Mouse (Mus musculus) forebrain, embryonic 10.5 days (tissue): ENCODE data around the gene Kif22. TPM values are rescaled to one million over a fixed set of nuclear protein-coding genes. Genes with fewer than 3 reads are reported as not detected.

Experiments
- DNase-seq: peaks from one replicate; pipeline ENCODE4 v3.0.0-alpha.2; 2017; ENCODE audit warnings: low spot score; ENCODE audit errors: extremely low spot score
- H3K27ac ChIP-seq: fragments of 300-500 bp; sonication (generic); 2 replicates; pipeline ENCODE4 v1.5.1; 2016; ENCODE audit warnings: mild to moderate bottlenecking
- H3K27me3 ChIP-seq: fragments of 300-500 bp; sonication (generic); 2 replicates; pipeline ENCODE4 v1.6.1; 2016; ENCODE audit warnings: mild to moderate bottlenecking; ENCODE audit not compliant: poor library complexity, severe bottlenecking
- H3K36me3 ChIP-seq: fragments of 300-500 bp; sonication (generic); replicated peaks from 2 replicates; pipeline ENCODE4 v1.6.1; 2016; ENCODE audit warnings: mild to moderate bottlenecking, moderate library complexity
- H3K4me1 ChIP-seq: fragments of 300-500 bp; sonication (generic); 2 replicates; pipeline ENCODE4 v1.6.1; 2016
- H3K4me3 ChIP-seq: fragments of 300-500 bp; sonication (generic); 2 replicates; pipeline ENCODE4 v1.5.1; 2016; ENCODE audit warnings: mild to moderate bottlenecking, moderate library complexity
- H3K9me3 ChIP-seq: fragments of 300-500 bp; sonication (generic); 2 replicates; pipeline ENCODE4 v1.6.1; 2016; ENCODE audit warnings: mild to moderate bottlenecking, moderate library complexity
- WGBS: fragments of 180-500 bp; shearing (Covaris S2); methylation state at CpG from one replicate; pipeline ENCODE4 v1.1.7; 2016; 5-methylcytosine and 5-hydroxymethylcytosine counted together
- microRNA-seq: library from miRNA; unstranded; fragments of <30 nt; microRNA quantifications from one replicate; pipeline ENCODE4, GENCODE M21; 2017
- polyA plus RNA-seq: library from polyadenylated mRNA; unstranded; fragments of >200 nt; fragmentation: Nextera tagmentation; extraction: Ambion mirVana; gene quantifications from 2 replicates; pipeline ENCODE4 v1.2.1, GENCODE M21; 2016

Gene Kif22
- polyA plus RNA-seq, 1 experiment from 2014 or later: 226 TPM

GRCm38 (mm10) chr7:126984667-126985444 is 57.4 kb downstream of the Kif22 start:
- H3K4me1 ChIP-seq: 0 out of 2 replicates have a peak, but pooled peaks cover 5% of the 10 kb centered on the region
- no peak overlapping the region for H3K4me3 ChIP-seq
- no peaks in the 10 kb centered on the region for H3K9me3 ChIP-seq
- no peak overlapping the region for H3K27ac ChIP-seq
- WGBS: 80% methylated on average over 10 of the region's 10 CpGs
- DNase-seq: no peak
- H3K36me3 ChIP-seq: peaks cover 18% of the 10 kb centered on the region
- H3K27me3 ChIP-seq: no peaks in the 10 kb centered on the region

GRCm38 (mm10) chr7:126983113-126983512 is 59.2 kb downstream of the Kif22 start:
- Histone ChIP-seq H3K4me1 (peaks cover 6% of the 10 kb centered on the region; the same call in 1 of the 2 replicates), H3K27me3 (no peaks in the 10 kb centered on the region), H3K4me3 (no peak overlapping the region), H3K27ac (no peak overlapping the region), H3K9me3 (no peaks in the 10 kb centered on the region), H3K36me3 (peaks cover 35% of the 10 kb centered on the region)
- DNase-seq: no peak
- 85% methylated on average over 7 of the region's 7 CpGs for WGBS

- no peaks in the 10 kb centered on the region for H3K9me3 ChIP-seq
- peaks cover 40% of the 10 kb centered on the region for H3K36me3 ChIP-seq
- 90% methylated on average over 4 of the region's 4 CpGs for WGBS
- no peak overlapping the region for H3K27ac ChIP-seq
- no peaks in the 10 kb centered on the region for H3K27me3 ChIP-seq
- H3K4me3 ChIP-seq: no peak overlapping the region
- peaks cover 16% of the 10 kb centered on the region for H3K4me1 ChIP-seq
- DNase-seq: no peak
Observed at GRCm38 (mm10) chr7:126982054-126982453, 60.2 kb downstream of the Kif22 start.

- Histone ChIP-seq H3K4me3 (no peak overlapping the region), H3K36me3 (peaks cover 40% of the 10 kb centered on the region), H3K27me3 (no peaks in the 10 kb centered on the region), H3K9me3 (no peaks in the 10 kb centered on the region), H3K4me1 (peaks cover 21% of the 10 kb centered on the region), H3K27ac (no peak overlapping the region)
- DNase-seq: no peak
- WGBS: 86% methylated on average over 2 of the region's 2 CpGs
Observed at GRCm38 (mm10) chr7:126981601-126982000, 60.7 kb downstream of the Kif22 start.

GRCm38 (mm10) chr7:126978841-126979240 is 63.4 kb downstream of the Kif22 start:
- Histone ChIP-seq H3K27ac (no peak overlapping the region), H3K36me3 (peaks cover 40% of the 10 kb centered on the region), H3K27me3 (no peaks in the 10 kb centered on the region), H3K4me1 (peaks cover 23% of the 10 kb centered on the region), H3K4me3 (no peak overlapping the region), H3K9me3 (no peaks in the 10 kb centered on the region)
- DNase-seq: no peak
- 93% methylated on average over 6 of the region's 6 CpGs for WGBS

Small RNA genes lying within 50 kb of the gene (microRNA-seq; reads per million reads assigned to microRNA genes)
- gene Gm44343: not detected

Other genes starting within 250 kb of the Kif22 start
- gene Ppp4c, start 250.0 kb downstream of the Kif22 start, polyA plus RNA-seq: 413 and 423 TPM in 2 replicates
- 2.6 and 2.9 TPM in 2 replicates for gene Fam57b, start 244.8 kb downstream of the Kif22 start, polyA plus RNA-seq
- not detected in 2 replicates for gene 4930451I11Rik, start 210.8 kb downstream of the Kif22 start, polyA plus RNA-seq
- gene Doc2a, start 195.1 kb downstream of the Kif22 start, polyA plus RNA-seq: 9.8 and 10.1 TPM in 2 replicates
- 57.4 and 65.2 TPM in 2 replicates for gene Hirip3, start 180.5 kb downstream of the Kif22 start, polyA plus RNA-seq
- 110 and 117 TPM in 2 replicates for gene Ino80e, start 180.1 kb downstream of the Kif22 start, polyA plus RNA-seq
- 54.0 and 54.1 TPM in 2 replicates for gene Taok2, start 157.8 kb downstream of the Kif22 start, polyA plus RNA-seq
- gene Tmem219, start 119.6 kb downstream of the Kif22 start, polyA plus RNA-seq: 22.2 and 24.9 TPM in 2 replicates
- 17.5 and 18.0 TPM in 2 replicates for gene Kctd13, start 113.6 kb downstream of the Kif22 start, polyA plus RNA-seq
- 0.21 TPM in 1 of 2 replicates, not detected in the other for gene Asphd1, start 92.9 kb downstream of the Kif22 start, polyA plus RNA-seq
- 0.72 and 1.2 TPM in 2 replicates for gene Sez6l2, start 91.9 kb downstream of the Kif22 start, polyA plus RNA-seq
- gene Cdipt, start 66.6 kb downstream of the Kif22 start, polyA plus RNA-seq: 84.6 and 85.7 TPM in 2 replicates
- 0.72 and 1.0 TPM in 2 replicates for gene Cdiptos, start 66.4 kb downstream of the Kif22 start, polyA plus RNA-seq
- 3.3 TPM in 2 replicates for gene Mvp, start 27.9 kb downstream of the Kif22 start, polyA plus RNA-seq
- not detected in 2 replicates for gene Pagr1b, start 26.0 kb downstream of the Kif22 start, polyA plus RNA-seq
- 92.7 and 121 TPM in 2 replicates for gene Pagr1a, start 25.1 kb downstream of the Kif22 start, polyA plus RNA-seq
- gene Gm42742, start 21.4 kb downstream of the Kif22 start, polyA plus RNA-seq: 32.6 and 46.7 TPM in 2 replicates
- gene Prrt2, start 21.3 kb downstream of the Kif22 start, polyA plus RNA-seq: 3.5 and 4.0 TPM in 2 replicates
- gene Maz, start 15.4 kb downstream of the Kif22 start, polyA plus RNA-seq: 60.2 and 65.7 TPM in 2 replicates
- not detected in 2 replicates for gene Zg16, start 44.9 kb upstream of the Kif22 start, polyA plus RNA-seq
- gene AI467606, start 48.9 kb upstream of the Kif22 start, polyA plus RNA-seq: 0.74 TPM in 2 replicates
- 11.3 and 12.3 TPM in 2 replicates for gene Qprt, start 79.8 kb upstream of the Kif22 start, polyA plus RNA-seq
- gene Spn, start 95.4 kb upstream of the Kif22 start, polyA plus RNA-seq: 0.07 and 0.10 TPM in 2 replicates
- gene Cd2bp2, start 153.6 kb upstream of the Kif22 start, polyA plus RNA-seq: 111 and 114 TPM in 2 replicates
- 27.3 and 29.2 TPM in 2 replicates for gene Tbc1d10b, start 166.0 kb upstream of the Kif22 start, polyA plus RNA-seq
- 10.7 and 10.8 TPM in 2 replicates for gene Mylpf, start 166.4 kb upstream of the Kif22 start, polyA plus RNA-seq
- gene Zfp553, start 190.6 kb upstream of the Kif22 start, polyA plus RNA-seq: 74.7 and 78.3 TPM in 2 replicates
- gene Sept1, start 190.7 kb upstream of the Kif22 start, polyA plus RNA-seq: 30.3 and 32.3 TPM in 2 replicates
- gene Zfp771, start 201.8 kb upstream of the Kif22 start, polyA plus RNA-seq: 55.8 and 57.7 TPM in 2 replicates
- gene Dctpp1, start 218.2 kb upstream of the Kif22 start, polyA plus RNA-seq: 379 and 383 TPM in 2 replicates
- 84.0 and 88.2 TPM in 2 replicates for gene Sephs2, start 231.6 kb upstream of the Kif22 start, polyA plus RNA-seq